Mouse (Mus musculus) retina, postnatal 1 day (tissue): Measurements from ENCODE around the gene Vmn2r85.
"Not testable (repeated sequence)": the region's sequence is repeated elsewhere in the genome, so short reads cannot be mapped to it uniquely, and the experiment has no call there.

Experiments used
- DNase-seq: peaks from one replicate; pipeline ENCODE4 v3.0.0-alpha.2; 2012

The Vmn2r85 gene

DNA sequence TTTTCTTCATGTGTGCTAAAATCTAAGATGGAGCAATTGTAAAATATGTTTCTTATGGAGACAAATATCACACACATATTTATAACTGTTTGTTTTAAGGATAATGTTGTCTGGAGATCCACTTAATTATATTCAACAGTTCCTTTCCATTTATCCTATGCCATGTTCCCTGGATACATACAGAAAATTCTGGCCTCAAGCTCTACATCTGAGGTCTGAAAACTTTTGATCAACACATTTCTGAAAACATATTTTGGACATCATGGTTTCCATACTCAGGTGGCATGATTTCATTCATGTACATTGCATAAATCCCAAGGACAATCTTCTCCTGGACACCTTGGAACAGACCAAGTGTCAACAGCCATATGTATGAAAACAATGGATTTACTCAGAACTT lies at the start of gene Vmn2r85:
Gene Vmn2r85 (minus strand): TSS at position 101 of the 400 bp plus-strand sequence.
- DNase-seq: not testable (repeated sequence)

DNA sequence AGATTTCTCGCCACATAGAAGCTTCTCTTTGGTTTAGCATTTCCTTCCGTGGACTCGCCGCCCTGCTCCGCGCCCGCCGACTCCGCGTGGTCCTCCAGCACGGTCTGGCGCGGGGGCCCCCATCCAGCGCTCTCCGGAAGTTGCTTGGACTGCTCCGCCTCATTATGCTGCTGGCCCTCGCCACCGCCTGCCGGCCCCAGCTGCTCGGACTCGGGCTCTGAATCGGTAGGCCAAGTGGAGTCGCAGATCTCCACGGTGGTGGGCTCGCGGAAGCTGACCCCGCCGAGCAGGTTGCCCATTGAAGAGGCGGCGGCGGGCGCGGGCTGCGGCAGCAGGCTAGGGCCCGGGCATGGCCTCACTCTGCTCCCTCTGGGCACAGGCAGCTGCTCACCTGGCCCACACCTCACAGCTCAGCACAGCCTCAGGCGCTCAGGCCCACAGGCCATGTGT lies 40.8 kb upstream of the Vmn2r85 start:
- DNase-seq: peak; percentile 77

DNA sequence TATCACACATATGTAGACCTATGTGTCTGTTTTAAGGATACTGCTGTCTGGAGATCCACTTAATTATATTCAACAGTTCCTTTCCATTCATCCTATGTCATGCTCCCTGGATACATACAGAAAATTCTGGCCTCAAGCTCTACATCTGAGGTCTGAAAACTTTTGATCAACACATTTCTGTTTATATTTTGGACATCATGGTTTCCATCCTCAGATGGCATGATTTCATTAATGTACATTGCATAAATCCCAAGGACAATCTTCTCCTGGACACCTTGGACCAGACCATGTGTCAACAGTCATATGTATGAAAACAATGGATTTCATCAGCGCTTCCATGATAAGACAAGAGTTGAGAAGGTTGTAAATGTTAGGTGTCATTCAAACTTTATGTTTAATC lies 26.4 kb upstream of the Vmn2r85 start, which contains the start of gene Vmn2r86:
Gene Vmn2r86 (minus strand): TSS at position 101 of the 400 bp plus-strand sequence.
- not testable (repeated sequence) for DNase-seq

DNA sequence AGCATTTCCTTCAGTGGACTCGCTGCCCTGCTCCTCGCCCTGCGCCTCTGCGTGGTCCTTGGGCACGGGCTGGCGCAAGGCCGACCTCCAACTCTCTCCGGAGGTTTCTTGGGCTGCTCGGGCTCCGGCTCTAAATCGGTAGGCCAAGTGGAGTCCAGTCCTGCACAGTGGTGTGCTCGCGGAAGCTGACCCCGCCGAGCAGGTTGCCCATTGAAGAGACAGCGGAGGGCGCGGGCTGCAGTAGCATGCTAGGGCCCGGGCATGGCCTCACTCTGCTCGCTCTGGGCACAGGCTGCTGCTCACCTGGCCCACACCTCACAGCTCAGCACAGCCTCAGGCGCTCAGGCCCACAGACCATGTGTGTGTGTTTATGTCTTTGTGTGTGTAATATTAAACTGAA lies 15.3 kb upstream of the Vmn2r85 start:
- DNase-seq: no peak

DNA sequence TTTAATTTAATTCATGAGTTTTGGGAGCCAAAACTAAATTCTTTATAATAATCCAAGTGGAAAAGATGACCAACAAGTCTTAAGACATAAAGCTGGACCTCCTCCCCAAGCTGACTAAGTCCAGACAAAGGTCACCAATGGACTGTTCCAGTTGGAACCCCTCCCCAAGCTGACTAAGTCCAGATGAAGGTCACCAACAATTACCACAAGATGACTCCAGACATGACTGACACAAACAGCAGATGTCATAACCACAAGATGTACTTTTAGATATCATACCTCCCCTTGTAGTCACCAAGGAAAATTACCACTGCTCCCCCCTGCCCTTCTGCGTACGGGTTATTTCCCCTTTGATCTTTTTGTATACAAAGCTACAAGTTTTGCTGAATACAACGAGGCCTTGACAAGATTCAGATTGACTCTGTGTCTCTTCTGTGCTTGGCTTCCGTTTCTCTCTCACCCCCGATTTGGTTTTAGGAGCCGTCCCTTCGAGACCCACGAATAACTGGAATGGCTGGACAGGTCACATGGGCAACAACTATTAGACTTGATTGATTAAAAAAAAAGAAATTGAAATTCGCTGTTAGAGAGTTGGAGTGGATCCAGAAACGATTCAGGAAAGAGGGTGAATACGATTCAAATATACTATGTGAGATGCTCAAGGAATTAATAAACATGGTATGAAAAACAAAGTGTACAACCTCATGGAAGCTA lies 4.8 kb upstream of the Vmn2r85 start:
- not testable (repeated sequence) for DNase-seq

DNA sequence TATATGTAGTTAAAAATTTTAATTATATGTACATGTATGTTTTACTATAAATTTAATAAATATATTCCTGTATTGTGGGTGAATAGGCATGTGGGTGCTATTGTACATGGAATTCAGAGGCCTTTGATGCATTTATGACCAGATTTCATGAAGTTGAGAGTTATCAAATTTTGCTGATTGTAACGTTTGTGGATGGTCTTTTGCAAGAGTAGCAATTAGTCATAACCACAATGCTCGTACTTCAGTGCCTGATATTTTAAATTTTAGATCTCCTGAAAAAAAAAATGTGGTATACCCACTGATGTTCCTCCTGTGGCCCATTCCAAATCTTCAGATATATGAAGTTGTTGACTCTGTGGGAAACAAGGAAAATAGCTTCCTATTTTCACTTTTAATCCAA lies 7.1 kb downstream of the Vmn2r85 start:
- not testable (repeated sequence) for DNase-seq

DNA sequence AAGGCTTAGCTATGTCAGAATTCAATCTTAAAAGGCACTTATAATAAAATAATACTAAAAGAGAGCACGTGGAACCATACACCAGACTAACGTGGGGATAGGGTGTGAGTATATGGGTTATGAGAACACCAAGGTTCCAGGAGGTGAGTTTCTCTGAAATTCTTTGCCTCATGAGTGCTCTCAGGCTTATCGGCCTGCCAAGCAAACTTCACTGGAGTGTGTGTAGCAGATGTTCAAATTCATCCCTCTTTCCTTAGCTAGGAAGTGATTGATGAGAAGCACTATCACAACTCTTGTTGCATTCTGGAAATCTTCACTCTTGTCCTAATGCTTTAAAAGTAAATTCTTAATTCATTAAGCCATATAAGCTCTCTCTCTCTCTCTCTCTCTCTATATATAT lies 9.1 kb downstream of the Vmn2r85 start:
- no peak for DNase-seq

DNA sequence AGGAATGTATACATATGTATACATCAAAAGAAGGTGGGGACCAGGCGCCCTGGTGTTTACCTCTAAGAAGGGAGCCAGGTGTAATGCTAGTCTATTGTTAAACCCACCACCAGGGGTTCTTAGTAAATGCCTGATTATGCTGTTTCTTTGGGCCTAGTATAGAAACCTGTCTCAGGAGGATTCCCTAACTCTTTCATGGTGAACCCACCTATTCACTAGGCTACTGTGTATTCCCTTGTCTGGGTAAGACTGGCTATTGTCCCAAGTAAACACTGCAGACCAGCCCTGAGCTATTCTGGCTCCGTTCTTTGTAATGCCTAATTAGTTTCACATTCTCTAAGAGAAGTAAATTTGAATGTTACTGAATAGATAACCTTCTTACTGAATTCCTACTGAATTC lies 9.5 kb downstream of the Vmn2r85 start:
- DNase-seq: not testable (repeated sequence)

DNA sequence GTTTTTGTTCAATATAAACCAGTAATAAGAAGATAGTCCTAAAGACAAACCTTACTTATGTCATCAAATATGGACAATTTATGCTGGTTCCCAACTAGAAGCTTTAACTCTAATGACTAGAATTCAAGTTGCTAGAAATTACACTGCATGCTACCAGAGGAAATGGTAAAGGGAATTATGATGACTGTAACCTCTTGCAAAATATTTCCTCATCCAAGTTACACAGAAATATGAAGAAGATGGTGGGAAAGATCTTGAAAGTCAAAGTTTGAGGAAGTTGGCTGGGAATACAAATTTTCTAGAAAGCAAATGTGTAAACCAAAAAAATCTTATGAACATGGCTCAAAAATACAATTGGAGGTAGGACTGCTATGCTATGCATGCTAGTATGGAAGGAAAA lies 13.2 kb downstream of the Vmn2r85 start:
- not testable (repeated sequence) for DNase-seq

DNA sequence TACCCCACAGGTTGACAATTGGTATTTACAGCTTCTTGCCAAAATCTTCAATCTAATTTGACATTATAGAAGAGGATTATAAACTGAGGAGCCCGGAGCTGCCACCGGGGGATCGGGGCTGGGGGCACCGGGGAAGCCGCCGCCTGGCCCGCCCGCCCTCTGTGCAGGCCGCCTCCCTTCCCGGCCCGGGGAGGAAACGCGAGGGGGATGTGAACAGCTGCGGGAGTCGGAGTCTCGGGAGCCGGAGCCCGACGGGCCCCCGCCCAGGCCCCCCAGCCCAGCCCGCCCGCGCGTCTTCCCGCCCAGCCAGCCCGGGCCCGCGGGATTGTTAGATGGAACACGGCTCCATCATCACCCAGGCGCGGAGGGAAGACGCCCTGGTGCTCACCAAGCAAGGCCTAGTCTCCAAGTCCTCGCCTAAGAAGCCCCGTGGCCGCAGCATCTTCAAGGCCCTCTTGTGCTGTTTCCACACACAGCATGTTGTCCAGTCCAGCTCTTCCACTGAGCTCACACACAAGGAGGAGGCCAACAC lies 17.3 kb downstream of the Vmn2r85 start:
- DNase-seq: not testable (repeated sequence)

DNA sequence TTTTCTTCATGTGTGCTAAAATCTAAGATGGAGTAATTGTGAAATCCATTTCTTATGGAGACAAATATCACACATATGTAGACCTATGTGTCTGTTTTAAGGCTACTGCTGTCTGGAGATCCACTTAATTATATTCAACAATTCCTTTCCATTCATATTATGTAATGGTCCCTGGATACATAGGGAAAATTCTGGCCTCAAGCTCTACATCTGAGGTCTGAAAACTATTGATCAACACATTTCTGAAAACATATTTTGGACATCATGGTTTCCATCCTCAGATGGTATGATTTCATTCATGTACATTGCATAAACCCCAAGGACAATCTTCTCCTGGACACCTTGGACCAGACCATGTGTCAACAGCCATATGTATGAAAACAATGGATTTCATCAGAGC lies 35.3 kb downstream of the Vmn2r85 start, which contains the start of gene Vmn2r84:
Gene Vmn2r84 (minus strand): TSS at position 101 of the 400 bp plus-strand sequence.
- DNase-seq: no peak

DNA sequence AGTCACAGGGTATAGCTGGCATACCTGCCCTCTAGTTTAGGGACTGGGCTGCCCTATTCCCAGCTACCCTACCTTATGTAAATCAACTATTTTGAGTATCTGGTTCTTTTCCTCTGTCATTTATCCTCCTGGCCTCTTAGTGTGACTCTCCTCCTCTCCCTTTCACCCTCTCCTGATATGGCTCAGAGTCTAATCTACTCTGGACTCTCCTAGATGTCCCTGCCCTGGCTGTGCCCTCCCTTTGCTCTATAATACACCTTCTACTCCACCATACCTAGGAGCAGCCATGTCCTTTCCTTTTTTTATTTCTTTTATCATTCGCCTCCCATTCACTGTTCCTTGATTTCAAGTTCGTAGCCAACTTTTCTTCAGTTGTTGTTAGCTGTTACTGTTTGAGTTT lies 54.4 kb downstream of the Vmn2r85 start:
- no peak for DNase-seq

DNA sequence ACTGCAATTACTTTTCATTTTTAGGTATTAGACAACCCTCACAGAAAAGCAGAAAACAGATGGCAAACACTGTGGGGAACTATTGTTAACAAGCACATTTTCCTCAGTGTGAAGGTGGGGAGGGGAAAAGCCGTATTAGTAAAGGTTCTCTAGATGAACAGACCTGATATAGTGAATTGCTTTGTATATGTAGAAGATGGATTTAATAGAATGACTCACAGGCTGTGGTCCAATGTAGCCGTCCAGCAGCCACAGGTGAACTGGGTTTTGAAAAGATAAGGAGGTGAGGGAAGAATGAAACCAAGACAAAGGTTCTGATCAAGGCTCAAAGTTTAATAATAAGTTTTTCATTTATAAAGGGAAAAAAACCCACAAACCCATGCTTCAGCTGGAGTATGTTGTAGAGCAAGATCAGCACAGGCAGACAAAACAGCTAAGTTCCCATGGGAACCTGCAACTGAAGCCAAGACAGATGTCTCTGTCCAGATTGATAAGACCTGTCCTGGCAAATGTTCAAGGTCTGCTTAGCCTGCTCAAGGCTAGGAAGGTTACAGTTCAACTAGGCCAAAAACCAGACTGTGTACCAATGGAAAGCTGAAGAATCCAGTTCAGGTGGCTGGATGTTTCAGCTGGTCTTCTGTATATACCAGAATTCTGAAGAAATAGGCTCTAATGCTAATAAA lies 56.9 kb downstream of the Vmn2r85 start:
- no peak for DNase-seq

DNA sequence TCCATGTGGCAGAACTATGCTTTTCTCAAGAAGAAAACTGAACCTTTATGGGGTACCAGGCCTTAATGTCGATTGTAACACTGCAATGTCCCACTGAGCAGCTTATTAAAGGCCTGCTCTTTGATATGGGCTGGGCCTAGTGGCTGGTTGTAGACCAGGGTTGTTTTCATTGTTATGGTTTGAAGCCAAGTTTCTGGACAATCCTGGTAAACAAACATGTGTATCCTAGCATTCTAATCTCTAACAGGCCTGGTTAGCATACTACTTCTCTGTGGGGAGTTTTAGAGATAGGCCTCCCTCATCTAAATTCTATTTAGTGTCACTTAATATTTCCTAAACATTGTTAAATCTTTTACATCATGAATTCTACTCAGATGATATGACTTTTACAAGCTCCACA lies 57.9 kb downstream of the Vmn2r85 start:
- DNase-seq: no peak

DNA sequence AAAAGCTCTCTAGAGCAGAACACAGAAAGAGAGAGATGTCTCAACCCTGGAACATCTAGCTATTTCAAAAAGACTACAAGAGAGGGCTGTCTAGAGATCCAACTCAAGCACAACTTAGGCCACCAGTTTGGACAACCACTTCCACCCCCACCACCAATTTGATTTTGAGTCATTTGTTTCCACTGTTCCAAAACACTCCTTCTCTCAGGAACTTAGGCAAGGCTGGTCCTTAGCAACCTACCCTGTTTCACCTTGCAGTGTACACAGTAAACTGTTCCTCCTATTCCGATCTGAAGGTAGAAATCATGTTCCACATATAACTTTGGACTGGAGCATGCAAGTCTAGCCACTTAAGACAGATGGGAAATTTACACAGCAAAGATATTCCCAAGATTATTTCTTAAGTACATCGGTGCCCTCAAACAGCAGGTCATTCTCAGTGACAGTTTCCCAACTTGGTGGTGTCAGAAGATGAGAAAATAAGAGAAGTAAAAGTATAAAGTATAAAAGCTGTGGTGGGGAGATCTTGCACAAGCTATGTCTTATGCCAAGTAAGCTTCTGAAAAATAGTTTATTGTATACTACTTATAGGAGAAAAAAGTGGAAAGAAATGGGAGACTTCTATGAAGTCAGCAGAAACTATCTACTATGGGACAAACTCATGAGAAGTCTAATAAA lies 59.4 kb downstream of the Vmn2r85 start:
- no peak for DNase-seq

DNA sequence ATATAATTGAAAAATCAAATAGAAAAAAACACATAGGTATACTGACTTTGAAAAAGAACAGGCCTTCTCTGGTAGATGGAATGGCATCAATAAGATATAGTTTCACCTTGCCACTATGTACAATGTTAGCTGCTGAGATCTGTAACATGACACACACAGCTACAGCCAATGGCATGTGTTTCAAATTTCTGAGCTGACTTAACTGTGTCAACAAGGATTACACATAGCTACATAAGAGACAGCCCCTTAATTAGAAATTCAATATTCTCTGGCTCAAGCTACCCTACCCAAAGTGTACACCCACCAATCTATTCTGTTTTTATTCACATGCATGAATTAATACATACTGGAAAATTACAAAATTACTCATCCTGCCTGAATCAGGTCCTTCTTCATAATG lies 61.1 kb downstream of the Vmn2r85 start:
- no peak for DNase-seq

DNA sequence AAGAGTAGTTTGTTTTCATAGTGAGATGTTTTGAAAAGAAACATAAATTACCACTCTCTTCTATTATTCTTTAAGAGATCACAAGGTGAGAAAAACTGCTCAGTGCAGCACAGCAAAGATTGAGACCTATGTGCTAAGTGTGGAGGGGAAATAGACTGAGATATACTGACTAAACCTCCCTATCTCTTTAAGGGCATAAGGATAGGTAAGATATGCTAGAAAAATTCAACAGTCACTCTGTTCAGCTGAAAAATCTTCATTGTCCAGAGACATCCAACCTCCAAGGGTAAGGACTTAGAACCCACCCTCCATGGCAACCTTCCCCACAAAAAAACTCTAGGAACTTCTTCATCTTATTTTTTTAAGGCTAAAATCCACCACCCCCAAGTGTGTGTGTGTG lies 64.7 kb downstream of the Vmn2r85 start:
- no peak for DNase-seq
